Mouse (Mus musculus) bone marrow macrophage, adult 2 months (primary cell): ENCODE measurements at regions not wholly inside any gene's neighbourhood (a gene's known extent, or its start where the extent isn't known, plus 50 kb on each side); places are given as distances from the start of the nearest gene placed in this dataset.

Experiments
- H3K27ac ChIP-seq: 2 replicates; pipeline ENCODE4 v1.5.1; 2012; ENCODE audit warnings: low read depth, low read length; ENCODE audit not compliant: insufficient read depth
- H3K4me1 ChIP-seq: 2 replicates; pipeline ENCODE4 v1.6.1; 2012; ENCODE audit warnings: low read length; ENCODE audit not compliant: control insufficient read depth, insufficient read depth
- H3K4me3 ChIP-seq: 2 replicates; pipeline ENCODE4 v1.5.1; 2012; ENCODE audit warnings: mild to moderate bottlenecking, low read length, moderate library complexity; ENCODE audit not compliant: insufficient read depth
- CTCF ChIP-seq: IDR thresholded peaks from 2 replicates; pipeline ENCODE4 v1.5.1; 2012; ENCODE audit warnings: low read depth, mild to moderate bottlenecking, low read length, moderate library complexity
- POLR2A ChIP-seq: IDR thresholded peaks from 2 replicates; pipeline ENCODE4 v1.6.1; 2012; ENCODE audit warnings: mild to moderate bottlenecking, low read depth, low read length, borderline replicate concordance

- Histone ChIP-seq H3K4me3 (no peak overlapping the region), H3K4me1 (peaks cover 11% of the 10 kb centered on the region), H3K27ac (peak overlapping the region; percentile 92)
- no peak for TF ChIP-seq CTCF
- TF ChIP-seq POLR2A = no peak
Observed at GRCm38 (mm10) chrX:85329474-85330225, 80.2 kb downstream of the Fthl17a start.

DNA sequence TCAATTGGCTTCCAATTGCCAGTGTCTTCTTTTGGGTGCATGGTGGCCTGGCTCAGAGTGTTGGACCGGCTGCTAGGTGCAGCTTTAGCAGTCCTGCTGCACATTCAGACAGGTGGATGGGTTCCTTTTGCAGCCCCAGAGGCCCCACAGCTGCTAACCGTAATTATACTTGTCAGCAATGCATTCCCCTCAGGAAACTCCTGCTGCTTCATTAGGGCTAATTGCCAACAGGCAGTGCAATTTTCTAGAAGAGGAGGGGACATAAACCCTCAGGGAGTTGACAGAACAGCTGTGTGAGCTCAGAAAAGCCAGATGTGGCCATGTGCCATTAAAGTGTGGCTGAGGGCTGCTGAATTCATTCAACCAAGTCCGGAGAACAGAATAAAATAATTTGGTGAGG lies 94.0 kb downstream of the Fthl17a start:
- Histone ChIP-seq H3K27ac (no peak overlapping the region), H3K4me1 (no peaks in the 10 kb centered on the region), H3K4me3 (no peak overlapping the region)
- no peak for TF ChIP-seq POLR2A
- TF ChIP-seq CTCF = no peak

- Histone ChIP-seq H3K4me3 (no peak overlapping the region), H3K27ac (no peak overlapping the region), H3K4me1 (no peaks in the 10 kb centered on the region)
- no peak for TF ChIP-seq CTCF
- TF ChIP-seq POLR2A = no peak
Observed at GRCm38 (mm10) chrX:85375296-85375695, 125.8 kb downstream of the Fthl17a start.

DNA sequence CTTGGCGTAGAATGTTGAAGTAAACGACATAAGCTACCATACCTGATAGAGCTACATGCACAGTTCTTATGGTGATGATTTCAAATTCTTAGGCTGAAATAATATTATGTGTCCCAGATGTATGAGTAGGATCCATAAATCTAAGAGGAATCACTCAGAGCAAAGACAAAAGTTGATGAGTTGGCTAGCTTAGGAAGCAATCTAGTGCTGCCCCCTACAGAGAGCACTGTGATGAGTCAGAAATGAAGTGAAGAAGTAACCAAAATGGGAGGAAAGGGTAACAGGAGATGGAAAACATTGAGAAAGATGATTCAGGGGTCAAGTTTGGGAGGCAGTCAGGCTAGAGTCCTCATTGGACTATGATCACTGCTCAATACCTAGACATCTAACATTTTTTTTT lies 135.0 kb downstream of the Fthl17a start:
- no peak for TF ChIP-seq POLR2A
- TF ChIP-seq CTCF = no peak
- Histone ChIP-seq H3K4me1 (no peaks in the 10 kb centered on the region), H3K4me3 (no peak overlapping the region), H3K27ac (no peak overlapping the region)
